Mouse (Mus musculus) adrenal gland, adult 18-20 months (tissue): ENCODE measurements around the gene Eps8. TPM values are rescaled to one million over a fixed set of nuclear protein-coding genes. Genes with fewer than 3 reads are reported as not detected.

Experiments used
- DNase-seq, 2 experiments: peaks; one replicate each; pipeline ENCODE4 v3.0.0; 2021 to 2022; ENCODE audit warnings: low spot score in 2 of 2
- total RNA-seq, 2 experiments: library from RNA; stranded (reverse); gene quantifications; 1 replicate in 1 of 2; 2 replicates in 1 of 2; pipeline ENCODE4 v1.2.3; 2021

The Eps8 gene
- total RNA-seq, 2 experiments from 2014 or later: 19.5 to 20.9 TPM

DNA sequence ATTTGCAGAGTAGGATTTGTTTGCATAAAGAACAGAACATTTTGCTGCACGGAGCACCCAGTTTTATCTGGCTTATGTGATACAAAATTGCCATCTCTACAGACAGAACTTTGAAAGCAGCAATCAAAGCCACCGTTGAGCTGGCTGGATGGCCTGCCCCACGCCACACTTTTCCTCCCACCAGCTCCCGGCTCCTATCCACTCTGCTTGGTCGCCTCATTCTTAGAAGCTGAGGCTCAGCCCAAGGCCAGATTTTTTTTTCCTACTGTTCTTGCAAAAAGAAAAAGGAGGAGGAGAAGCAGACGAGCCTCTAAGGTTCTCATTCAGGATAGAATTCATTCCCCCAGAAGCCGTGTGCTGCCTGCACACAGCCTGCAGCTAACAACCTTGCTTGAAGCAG lies 80.8 kb downstream of the Eps8 start:
- no peak for DNase-seq

DNA sequence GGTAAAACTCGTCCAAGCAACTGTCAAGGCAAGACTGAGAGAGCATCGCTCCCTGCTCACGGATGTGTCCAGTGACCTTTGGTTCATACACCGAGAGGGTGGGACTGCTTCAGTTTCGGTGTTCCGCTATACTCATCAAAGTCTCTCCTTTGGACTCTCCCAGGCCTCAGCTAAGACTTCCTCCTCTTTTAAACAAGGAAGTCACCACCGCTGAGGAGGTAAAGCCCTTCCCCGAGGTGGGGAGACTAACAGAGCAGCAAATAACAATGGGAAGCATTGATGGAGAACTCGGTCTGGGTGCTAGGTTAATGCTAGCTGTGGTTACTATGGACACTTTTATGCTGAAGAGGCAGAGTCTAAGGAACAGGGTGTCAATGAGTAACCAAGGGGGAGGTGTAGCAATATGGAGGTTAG lies 84.0 kb downstream of the Eps8 start:
- no peak for DNase-seq

GRCm38 (mm10) chr6:137570019-137570418 lies 84.7 kb downstream of the Eps8 start:
- no peak for DNase-seq

DNA sequence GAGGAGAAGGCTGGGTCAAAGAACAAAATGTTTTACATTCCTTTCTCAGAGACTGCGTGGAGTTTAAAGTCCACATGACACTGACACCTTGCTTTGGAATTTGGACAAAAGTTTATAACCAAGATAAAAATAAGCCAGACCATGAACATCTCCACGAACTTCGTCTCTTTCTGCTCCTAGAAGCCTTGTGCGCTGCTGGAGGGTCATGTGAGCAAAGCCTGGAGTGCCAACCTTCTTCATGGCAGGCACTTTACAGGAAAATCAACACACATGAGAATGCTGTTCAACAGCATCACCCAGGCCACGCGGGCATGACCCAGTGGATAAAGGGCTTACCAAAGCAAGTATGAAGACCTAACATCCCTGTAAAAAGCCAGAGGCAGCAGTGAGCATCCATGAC lies 85.6 kb downstream of the Eps8 start:
- no peak for DNase-seq

DNA sequence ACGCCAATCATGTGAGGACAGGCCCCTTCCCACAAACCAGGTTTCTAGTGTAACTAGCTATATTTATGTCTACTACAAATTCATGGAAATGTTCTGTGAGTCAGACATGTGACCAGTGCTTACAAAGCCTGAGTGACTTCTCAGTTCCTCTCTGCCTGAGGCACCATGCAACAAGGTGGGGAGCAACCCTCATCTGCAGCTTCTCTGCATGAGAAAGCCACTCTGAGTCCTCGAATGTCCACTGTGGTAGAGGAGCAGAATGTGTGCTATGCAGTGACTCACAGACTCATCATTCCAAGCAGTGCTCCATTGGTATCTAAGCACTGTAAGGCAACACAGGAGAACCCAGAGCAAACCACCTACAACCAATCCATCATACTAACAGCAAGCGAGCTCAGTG lies 88.8 kb downstream of the Eps8 start:
- no peak for DNase-seq

- DNase-seq: no peak
Measured at GRCm38 (mm10) chr6:137565454-137565853, 89.2 kb downstream of the Eps8 start.

GRCm38 (mm10) chr6:137560358-137560859 lies 94.3 kb downstream of the Eps8 start:
- no peak for DNase-seq

GRCm38 (mm10) chr6:137558840-137559239 lies 95.8 kb downstream of the Eps8 start:
- peak; percentile 45 to 55 for DNase-seq

GRCm38 (mm10) chr6:137557671-137558070 lies 97.0 kb downstream of the Eps8 start:
- no peak for DNase-seq

GRCm38 (mm10) chr6:137557159-137557558 lies 97.5 kb downstream of the Eps8 start:
- no peak for DNase-seq

DNA sequence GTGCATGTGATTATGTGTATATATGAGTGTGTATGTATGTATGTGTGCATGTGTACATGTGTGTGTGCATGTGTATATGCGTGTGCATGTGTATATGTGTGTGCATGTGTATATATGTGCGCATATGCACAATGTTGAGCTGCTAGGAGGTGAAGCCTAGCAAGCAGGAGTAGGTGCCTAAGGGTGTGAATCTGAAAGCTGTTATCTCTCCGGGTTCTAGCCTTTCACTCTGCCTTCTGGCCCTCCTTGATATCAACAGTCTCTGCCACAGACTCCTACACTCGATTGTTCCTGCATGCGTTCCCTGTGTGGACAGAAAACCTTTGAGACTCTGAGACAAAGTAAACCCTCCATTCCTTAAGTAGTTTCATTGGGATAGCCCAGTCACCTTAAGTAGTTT lies 98.0 kb downstream of the Eps8 start:
- no peak for DNase-seq

DNA sequence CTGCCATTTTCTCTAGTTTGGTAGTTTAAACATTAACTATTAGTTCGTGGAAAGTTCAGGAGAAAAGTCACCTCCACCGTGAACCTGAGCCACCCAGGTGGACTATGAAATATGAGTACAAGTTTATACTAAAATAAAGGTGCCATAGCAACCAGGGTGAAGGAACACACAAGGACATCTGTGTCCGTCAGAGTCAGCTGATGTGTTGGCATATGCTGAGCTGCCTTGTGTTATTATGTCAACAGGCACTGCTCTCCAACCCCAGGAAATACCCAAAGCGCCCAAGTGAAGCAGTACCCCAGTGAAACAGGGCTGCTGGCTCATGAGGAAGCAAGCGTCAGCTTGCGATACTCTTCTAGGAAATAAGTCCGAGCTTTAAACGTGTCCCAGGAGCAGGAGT lies 104.5 kb downstream of the Eps8 start:
- no peak for DNase-seq

- DNase-seq: no peak
Measured at GRCm38 (mm10) chr6:137548613-137549012, 106.1 kb downstream of the Eps8 start.

DNA sequence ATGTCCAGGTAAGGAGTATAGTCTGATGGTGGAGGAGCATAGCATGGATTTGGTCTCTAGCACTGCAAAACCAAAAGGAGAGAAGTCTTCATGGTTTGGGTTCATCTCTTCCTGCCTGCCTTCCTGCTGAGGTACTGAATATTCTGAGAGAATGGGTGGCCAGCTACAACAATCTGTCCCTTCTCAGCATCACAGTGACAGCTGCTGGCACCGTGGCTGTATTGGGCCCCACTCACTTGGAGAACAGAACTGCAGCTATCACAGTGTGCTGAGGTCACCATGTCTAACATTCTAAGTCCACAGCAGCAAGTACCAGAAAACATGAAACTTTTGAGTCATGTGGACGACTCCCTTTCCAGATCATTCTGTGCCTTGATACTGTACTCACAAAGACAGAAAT lies 107.1 kb downstream of the Eps8 start:
- no peak for DNase-seq

DNA sequence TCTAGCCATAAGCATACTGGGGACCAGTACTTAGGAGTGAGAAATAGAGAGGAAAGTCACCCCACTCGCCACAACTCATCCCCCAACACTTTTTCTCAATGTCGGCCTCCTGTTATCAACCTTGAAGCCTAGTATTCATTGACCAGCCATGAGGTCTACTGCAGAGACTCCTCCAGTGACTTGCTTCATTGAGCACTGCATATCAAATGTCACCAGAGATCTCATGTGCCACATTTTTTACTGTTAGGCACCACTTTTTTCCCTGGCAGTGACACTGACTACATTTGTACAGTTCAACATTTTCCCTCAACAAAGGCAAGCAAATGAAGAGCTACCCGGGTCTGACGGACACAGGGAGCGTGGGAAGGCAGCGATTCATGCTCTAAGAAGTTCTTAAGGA lies 108.6 kb downstream of the Eps8 start:
- no peak for DNase-seq

DNA sequence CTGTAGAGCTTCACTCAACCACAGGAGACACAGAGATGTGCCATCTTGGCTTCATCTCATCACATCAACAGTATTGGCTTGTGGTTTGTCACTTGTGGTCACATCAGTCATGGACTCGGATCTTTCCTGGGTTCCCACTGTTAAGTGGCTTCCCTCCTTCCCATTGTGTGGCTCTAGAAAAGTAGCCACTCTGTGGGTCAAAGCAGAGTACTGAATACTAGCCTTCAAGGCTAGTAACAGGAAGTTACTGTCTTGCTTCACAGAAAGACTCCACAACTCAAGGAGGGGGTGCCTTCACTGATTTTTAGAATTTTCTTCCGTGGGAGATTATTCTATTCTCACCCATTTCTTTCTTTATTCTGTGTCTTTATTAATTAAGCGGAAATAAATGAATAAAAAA lies 109.3 kb downstream of the Eps8 start:
- DNase-seq: no peak

GRCm38 (mm10) chr6:137542231-137543152 lies 112.2 kb downstream of the Eps8 start:
- DNase-seq: no peak

DNA sequence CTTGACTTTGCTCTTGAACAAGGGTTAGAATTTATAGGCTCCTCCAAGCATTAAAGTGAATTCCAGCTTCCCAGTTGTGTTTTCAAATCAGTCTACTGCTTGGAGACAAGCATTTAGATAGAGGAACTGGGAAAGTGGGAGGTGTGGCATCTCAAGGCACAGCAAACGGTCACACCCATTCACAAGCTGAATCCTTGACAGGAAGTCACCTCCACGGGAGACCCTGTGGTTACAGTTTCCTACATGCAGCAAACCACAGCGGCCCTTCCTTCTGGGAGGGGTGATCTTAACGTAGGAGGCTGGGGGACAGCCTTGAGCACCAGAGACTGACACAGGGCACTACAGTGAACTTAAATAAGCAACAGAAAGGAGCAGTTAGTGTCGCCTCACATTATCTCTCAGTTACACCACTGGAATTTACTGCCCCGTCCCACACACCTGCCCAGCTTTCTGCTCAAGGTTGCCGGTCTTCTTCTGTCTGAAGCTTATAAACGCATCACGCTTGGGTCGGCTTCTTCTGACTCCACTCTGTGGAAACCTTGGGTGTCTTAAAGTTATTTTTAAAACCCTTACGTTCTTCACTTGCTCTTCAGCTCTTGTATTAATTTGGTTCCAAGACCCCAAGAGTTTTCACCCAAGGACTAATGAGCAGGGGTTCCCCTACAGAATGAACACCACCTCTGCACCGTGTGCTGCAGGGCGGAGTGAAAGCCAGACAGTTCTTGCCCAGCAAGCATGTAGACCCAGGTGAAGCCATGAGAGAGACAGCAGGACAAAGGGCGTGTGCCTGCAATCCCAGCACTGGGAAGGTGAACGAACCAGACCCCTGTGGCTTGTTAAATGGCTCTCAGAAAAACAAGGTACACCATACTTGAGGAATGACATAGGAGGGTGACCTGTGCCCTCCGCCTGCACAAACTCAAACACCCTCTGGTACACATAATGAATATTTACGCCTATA lies 113.2 kb downstream of the Eps8 start:
- DNase-seq: no peak

GRCm38 (mm10) chr6:137540800-137541199 lies 113.9 kb downstream of the Eps8 start:
- DNase-seq: no peak

DNA sequence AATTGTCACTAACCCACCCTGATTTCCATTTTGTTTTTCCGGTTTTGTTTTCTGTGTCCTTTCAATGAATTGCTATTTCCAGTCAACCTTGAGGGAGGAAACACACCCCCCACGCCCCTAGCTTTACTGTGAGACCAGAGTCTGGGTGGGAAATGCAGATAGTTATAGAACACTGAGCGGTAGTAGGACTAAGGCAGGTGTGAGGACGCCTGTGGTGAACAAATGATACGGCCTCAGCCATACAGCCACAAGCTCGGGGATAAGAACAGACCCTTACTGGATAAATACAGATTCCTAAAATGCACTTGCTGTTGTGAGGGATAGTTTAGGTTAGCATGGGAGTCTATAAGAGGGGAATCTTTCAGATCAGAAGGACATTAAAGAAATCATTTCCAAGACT lies 114.3 kb downstream of the Eps8 start:
- DNase-seq: no peak

DNA sequence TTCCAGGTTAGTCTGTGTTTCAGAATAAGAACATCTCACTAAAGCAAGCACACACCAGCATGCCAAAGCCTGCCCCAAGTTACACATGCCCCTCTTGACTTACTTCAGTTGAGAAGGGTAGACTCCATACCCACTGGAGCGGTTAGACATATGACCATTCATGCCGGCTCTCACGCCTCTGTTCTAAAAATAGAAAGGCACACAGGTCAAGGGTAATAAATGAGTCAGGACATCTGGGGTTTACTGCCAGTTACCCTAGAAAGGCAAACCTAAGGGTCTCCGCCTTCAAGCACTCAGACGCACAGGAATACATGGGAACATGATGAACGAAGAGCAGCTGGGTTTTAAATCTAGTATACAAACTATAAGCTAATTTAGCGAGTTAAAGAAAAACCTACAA lies 115.5 kb downstream of the Eps8 start:
- no peak for DNase-seq

GRCm38 (mm10) chr6:137532758-137533157 lies 121.9 kb downstream of the Eps8 start:
- no peak for DNase-seq
